Mouse (Mus musculus) neural tube, embryonic 11.5 days (tissue): ENCODE data around the gene Olfr462. TPM values are rescaled to one million over a fixed set of nuclear protein-coding genes. Genes with fewer than 3 reads are reported as not detected.
A peak's percentile ranks its signal among the peaks of the same experiment; 100 is the strongest.

Source experiments
- ATAC-seq: fragments of 200-750 bp; cut with Nextera tagmentation; 2 replicates; pipeline ENCODE4 v1.8.0; 2017; ENCODE audit warnings: moderate number of reproducible peaks, mild to moderate bottlenecking, moderate TSS enrichment, moderate library complexity; ENCODE audit not compliant: insufficient read depth, low FRiP score, low TSS enrichment
- DNase-seq: peaks from one replicate; pipeline ENCODE4 v3.0.0-alpha.2; 2015; ENCODE audit warnings: low spot score
- H3K27ac ChIP-seq: fragments of 300-500 bp; sonication (generic); 2 replicates; pipeline ENCODE4 v1.5.1; 2014; ENCODE audit warnings: low read depth, mild to moderate bottlenecking, low read length
- H3K27me3 ChIP-seq: fragments of 300-500 bp; sonication (generic); 2 replicates; pipeline ENCODE4 v1.6.1; 2014; ENCODE audit warnings: mild to moderate bottlenecking, low read length, mixed read lengths; ENCODE audit not compliant: control insufficient read depth, insufficient read depth
- H3K36me3 ChIP-seq: fragments of 300-500 bp; sonication (generic); 2 replicates; pipeline ENCODE4 v1.6.1; 2014; ENCODE audit warnings: mild to moderate bottlenecking, low read length, moderate library complexity, mixed read lengths; ENCODE audit not compliant: control insufficient read depth, insufficient read depth
- H3K4me1 ChIP-seq: fragments of 300-500 bp; sonication (generic); 2 replicates; pipeline ENCODE4 v1.6.1; 2014; ENCODE audit warnings: low read length, mixed read lengths; ENCODE audit not compliant: control insufficient read depth, insufficient read depth
- H3K4me2 ChIP-seq: fragments of 300-500 bp; sonication (generic); 2 replicates; pipeline ENCODE4 v1.6.1; 2014; ENCODE audit warnings: low read depth, mild to moderate bottlenecking, moderate library complexity
- H3K4me3 ChIP-seq: fragments of 300-500 bp; sonication (generic); 2 replicates; pipeline ENCODE4 v1.5.1; 2014; ENCODE audit warnings: low read depth, low read length
- H3K9ac ChIP-seq: fragments of 300-500 bp; sonication (generic); 2 replicates; pipeline ENCODE4 v1.6.1; 2014; ENCODE audit warnings: mild to moderate bottlenecking, low read length
- H3K9me3 ChIP-seq: fragments of 300-500 bp; sonication (generic); 2 replicates; pipeline ENCODE4 v1.6.1; 2016; ENCODE audit warnings: low read length; ENCODE audit not compliant: control insufficient read depth
- WGBS: fragments of 180-500 bp; shearing (Covaris S2); extraction: QIAGEN DNeasy Blood & Tissue Kit; methylation state at CpG from one replicate; pipeline ENCODE4 v1.1.7; 2014; 5-methylcytosine and 5-hydroxymethylcytosine counted together
- polyA plus RNA-seq: library from polyadenylated mRNA; unstranded; fragments of >200 nt; fragmentation: Nextera tagmentation; extraction: Ambion mirVana; gene quantifications from 2 replicates; pipeline ENCODE4 v1.2.1, GENCODE M21; 2014

Olfr462 gene
- polyA plus RNA-seq, 1 experiment from 2014 or later, result not detected

DNA sequence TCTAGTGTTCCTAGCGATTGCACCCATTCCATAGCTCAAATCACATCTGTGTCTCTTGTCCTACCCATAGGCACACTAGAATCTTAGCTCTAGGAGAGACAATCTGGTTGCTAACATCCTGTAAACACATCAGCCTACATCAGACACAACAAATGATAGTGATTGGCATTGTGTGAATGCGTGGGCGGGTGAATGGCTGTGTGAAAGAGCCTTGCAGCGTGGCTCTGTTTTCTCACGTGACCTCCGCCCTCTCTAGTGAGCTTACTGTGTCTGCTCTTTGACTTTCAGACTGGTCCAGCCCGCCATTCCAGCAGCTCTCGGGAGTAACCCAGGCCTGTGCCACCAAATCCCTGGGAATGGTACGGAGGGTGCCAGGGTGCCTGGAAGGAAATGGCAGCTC is 31.6 kb downstream of the Olfr462 start:
- Histone ChIP-seq H3K4me1 (no peaks in the 10 kb centered on the region), H3K9ac (no peak overlapping the region), H3K9me3 (no peaks in the 10 kb centered on the region), H3K27ac (no peak overlapping the region), H3K4me2 (no peak overlapping the region), H3K27me3 (no peaks in the 10 kb centered on the region), H3K4me3 (no peak overlapping the region), H3K36me3 (no peaks in the 10 kb centered on the region)
- ATAC-seq (no peak), DNase-seq (no peak)
- WGBS, result 77% methylated on average over 9 of the region's 9 CpGs

DNA sequence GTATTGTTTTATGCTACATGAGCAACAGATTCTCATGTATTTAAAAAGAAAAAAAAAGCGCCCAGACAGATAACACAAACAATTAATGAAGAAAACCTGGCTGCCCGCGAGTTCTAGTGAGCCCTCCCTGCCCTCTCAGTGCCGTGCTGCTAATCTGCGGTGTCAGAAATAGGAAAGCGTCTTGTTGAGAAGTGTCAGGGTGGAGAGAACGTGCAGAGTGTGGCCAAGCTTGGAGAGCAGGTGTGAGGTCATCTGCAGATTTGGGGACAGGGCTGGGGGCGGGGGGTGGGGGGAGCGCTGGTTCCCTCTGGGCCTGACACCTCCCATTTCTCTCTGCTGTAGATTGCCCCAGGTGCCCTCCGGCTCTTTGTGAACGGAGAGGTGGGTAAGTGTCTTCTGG is 32.8 kb downstream of the Olfr462 start:
- DNase-seq, result no peak
- no peak for ATAC-seq

DNA sequence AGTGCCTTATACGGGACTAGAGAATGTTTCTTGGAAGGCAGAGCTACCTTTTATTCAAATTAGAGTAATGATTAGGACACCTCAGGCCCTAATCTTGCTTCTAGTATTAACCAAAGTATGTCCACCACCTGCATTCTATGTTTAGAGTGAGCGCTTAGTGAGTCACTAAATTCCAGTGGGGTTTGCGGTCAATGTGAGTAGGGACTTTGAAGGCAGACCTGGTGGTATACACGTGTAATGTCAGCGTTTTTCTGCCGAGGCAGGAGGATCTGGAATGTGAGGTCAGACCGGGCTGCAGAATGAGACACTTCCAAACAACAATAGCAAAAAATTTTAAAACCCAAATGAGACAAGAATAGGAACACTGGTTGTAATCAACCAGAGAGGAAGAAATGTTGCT is 37.5 kb downstream of the Olfr462 start:
- Histone ChIP-seq H3K27ac (no peak overlapping the region), H3K9me3 (no peaks in the 10 kb centered on the region), H3K27me3 (no peaks in the 10 kb centered on the region), H3K4me3 (no peak overlapping the region), H3K4me2 (no peak overlapping the region), H3K36me3 (no peaks in the 10 kb centered on the region), H3K4me1 (peaks cover 4% of the 10 kb centered on the region), H3K9ac (no peak overlapping the region)
- DNase-seq, result no peak
- no peak for ATAC-seq
- 92% methylated on average over 7 of the region's 7 CpGs for WGBS

More for the DNA sequence above, 32.8 kb downstream of the Olfr462 start:
- 92% methylated on average over 11 of the region's 11 CpGs for WGBS
- no peaks in the 10 kb centered on the region for H3K36me3 ChIP-seq
- H3K9me3 ChIP-seq, result no peaks in the 10 kb centered on the region
- H3K27me3 ChIP-seq, result no peaks in the 10 kb centered on the region
- no peak overlapping the region for H3K27ac ChIP-seq
- H3K4me2 ChIP-seq, result no peak overlapping the region
- no peaks in the 10 kb centered on the region for H3K4me1 ChIP-seq
- H3K4me3 ChIP-seq, result no peak overlapping the region
- H3K9ac ChIP-seq, result no peak overlapping the region

DNA sequence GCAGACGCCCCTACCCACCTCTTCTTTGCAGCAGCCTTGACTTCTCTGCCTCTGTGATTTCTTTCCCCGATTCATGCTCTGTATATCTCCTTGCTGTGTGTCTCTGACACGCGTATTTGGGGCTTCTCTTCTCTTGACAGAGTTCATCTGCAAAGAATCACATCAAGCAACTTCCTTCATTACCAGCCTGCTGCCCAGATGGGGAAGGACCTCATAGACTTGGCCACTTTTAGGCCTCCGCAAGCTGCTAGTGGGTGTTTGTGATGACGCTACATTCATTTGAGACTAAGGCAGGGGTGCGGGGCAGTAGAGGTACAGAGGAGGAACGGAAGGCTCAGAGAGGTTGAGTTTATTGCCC is 38.5 kb downstream of the Olfr462 start:
- peak overlapping the region; percentile 69 for H3K9ac ChIP-seq
- H3K9me3 ChIP-seq, result no peaks in the 10 kb centered on the region
- DNase-seq (no peak), ATAC-seq (no peak)
- H3K27ac ChIP-seq, result no peak overlapping the region
- no peaks in the 10 kb centered on the region for H3K36me3 ChIP-seq
- peaks cover 4% of the 10 kb centered on the region for H3K4me1 ChIP-seq
- no peaks in the 10 kb centered on the region for H3K27me3 ChIP-seq
- WGBS, result 42% methylated on average over 8 of the region's 8 CpGs
- H3K4me2 ChIP-seq, result peak overlapping the region; percentile 76
- H3K4me3 ChIP-seq, result peak overlapping the region; percentile 58

DNA sequence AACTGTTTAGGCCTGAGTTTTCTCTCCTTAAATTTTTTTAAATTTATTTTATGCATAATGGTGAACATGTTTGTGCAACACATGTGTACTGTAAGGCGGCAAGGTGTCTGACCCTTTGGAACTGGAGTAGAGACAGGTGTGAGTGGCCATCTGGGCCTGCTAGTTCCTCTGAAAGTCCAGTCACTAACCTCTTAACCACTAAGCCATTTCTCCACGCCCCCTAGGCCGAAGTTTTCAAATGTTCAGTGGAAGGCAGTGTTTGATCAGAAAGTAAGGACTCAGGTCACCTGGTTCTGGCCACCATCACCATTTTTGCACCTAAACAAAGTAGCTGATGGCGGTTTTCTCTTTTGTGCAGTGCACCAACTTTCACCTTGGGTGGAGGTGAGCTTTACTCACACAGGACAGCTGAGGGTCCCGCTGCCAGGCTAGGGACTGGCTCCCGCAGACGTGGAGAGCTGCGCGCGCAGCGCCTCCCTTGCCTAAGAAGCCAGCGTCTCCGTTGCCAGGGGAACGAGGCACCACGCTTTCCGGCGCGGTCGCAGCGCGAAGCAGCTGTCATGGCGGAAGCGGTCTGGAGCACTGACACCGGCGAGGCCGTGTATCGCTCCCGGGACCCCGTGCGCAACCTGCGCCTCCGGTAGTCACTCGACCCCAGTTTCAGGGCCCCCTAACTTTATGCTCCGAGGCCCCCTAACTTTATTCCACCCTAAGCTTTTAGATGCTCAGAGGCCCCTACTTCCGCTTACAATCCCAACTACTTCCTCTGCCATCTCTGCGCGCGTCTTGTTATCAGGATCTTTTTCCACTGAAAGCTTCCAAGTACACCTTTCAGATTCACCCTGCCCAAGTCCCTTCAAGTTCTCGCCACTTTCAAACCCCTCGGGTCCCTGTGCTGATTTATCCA is 39.1 kb downstream of the Olfr462 start, which contains the start of gene Mks1:
Gene Mks1 (plus strand): TSS at position 526 of the 907 bp plus-strand sequence.
- Histone ChIP-seq H3K4me3 (peak within 1 kb of the TSS; percentile 58), H3K9me3 (no peaks in the 10 kb centered on the region), H3K4me2 (peak within 1 kb of the TSS; percentile 76), H3K4me1 (peaks cover 4% of the 10 kb centered on the region), H3K9ac (peak within 1 kb of the TSS; percentile 69), H3K27me3 (no peaks in the 10 kb centered on the region), H3K36me3 (no peaks in the 10 kb centered on the region), H3K27ac (no peak within 1 kb of the TSS)
- DNase-seq (peak; percentile 97), ATAC-seq (peak; percentile 60)
- WGBS, result 6% methylated on average over 40 of the region's 40 CpGs

DNA sequence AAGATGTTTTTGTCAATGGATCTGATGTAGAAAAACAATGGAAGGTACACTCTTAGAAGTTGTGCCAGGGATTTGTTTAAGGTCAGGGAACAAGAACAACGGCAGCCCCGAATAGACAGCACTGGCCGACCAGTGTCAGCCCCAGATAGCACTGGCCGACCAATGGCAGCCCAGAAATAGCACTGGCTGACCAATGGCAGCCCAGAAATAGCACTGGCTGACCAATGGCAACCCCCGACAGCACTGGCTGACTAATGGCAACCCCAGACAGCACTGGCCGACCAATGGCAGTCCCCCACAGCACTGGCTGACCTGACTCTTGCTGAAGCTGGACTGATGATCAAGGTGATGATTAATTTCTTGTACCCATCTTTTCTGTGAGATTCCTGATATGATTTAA is 44.2 kb downstream of the Olfr462 start:
- Histone ChIP-seq H3K4me1 (no peaks in the 10 kb centered on the region; the same call in 1 of the 2 replicates), H3K9ac (no peak overlapping the region), H3K9me3 (no peaks in the 10 kb centered on the region), H3K36me3 (no peaks in the 10 kb centered on the region), H3K4me3 (no peak overlapping the region), H3K27ac (no peak overlapping the region), H3K4me2 (no peak overlapping the region), H3K27me3 (no peaks in the 10 kb centered on the region)
- 75% methylated on average over 6 of the region's 6 CpGs for WGBS
- ATAC-seq (no peak), DNase-seq (peak; percentile 35)

DNA sequence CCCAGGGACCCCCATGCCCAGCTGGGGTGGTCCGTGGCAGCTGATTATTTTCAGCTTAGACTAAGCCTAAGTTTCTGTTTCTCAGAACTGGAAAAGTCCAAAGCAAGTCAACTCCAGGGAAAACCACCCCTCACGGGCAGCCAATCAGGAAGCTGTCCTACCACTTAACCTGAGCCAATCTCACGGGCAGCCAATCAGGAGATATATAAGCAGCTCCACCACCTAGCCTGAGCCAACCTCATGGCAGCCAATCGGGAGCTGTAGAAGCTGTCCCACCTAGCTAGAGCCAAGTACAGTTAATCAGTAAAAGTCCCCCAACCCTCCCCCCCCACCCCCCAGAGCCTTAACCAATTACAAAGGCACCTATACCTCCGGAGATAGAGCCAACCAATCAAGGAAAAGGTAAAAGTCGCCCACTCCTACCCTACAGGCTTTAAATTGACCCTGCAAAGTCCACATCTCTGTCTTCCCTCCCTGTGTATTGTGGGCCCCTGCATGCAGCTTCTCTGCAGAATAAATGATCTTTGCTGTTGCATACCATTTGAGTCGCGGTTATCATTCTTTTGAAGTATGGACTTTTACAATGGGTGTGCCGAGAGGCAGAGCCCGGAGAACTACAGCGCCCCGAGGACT is 45.0 kb downstream of the Olfr462 start:
- Histone ChIP-seq H3K36me3 (no peaks in the 10 kb centered on the region), H3K4me1 (no peaks in the 10 kb centered on the region), H3K4me2 (no peak overlapping the region), H3K9ac (no peak overlapping the region), H3K9me3 (no peaks in the 10 kb centered on the region), H3K4me3 (no peak overlapping the region), H3K27ac (no peak overlapping the region), H3K27me3 (no peaks in the 10 kb centered on the region)
- DNase-seq (no peak), ATAC-seq (no peak)
- WGBS, result 83% methylated on average over 12 of the region's 12 CpGs

DNA sequence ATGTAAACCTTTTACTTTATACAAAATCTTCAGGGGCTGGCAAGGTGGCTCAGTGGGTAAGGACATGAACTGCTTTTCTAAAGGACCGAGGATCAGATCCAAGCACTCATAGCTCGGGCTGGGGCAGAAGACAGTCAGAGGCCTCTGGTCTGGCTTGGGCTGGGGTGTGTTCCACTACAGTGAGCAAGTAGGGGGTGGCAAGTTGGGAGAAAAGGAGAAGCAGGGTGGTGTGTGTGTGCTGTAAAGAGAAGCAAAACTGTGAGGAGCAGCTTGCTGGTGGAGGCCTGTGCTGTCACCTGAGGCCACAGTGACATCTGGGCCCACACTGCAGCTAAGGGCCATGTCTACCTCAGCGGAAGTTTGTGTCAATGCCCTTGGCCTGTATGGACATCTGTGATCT is 50.6 kb downstream of the Olfr462 start:
- no peak for DNase-seq
- no peak for ATAC-seq
- 84% methylated on average over 3 of the region's 3 CpGs for WGBS
- H3K4me1 ChIP-seq, result no peaks in the 10 kb centered on the region
- H3K36me3 ChIP-seq, result no peaks in the 10 kb centered on the region
- no peaks in the 10 kb centered on the region for H3K9me3 ChIP-seq
- no peak overlapping the region for H3K4me2 ChIP-seq
- no peak overlapping the region for H3K27ac ChIP-seq
- no peak overlapping the region for H3K9ac ChIP-seq
- no peak overlapping the region for H3K4me3 ChIP-seq
- H3K27me3 ChIP-seq, result no peaks in the 10 kb centered on the region

DNA sequence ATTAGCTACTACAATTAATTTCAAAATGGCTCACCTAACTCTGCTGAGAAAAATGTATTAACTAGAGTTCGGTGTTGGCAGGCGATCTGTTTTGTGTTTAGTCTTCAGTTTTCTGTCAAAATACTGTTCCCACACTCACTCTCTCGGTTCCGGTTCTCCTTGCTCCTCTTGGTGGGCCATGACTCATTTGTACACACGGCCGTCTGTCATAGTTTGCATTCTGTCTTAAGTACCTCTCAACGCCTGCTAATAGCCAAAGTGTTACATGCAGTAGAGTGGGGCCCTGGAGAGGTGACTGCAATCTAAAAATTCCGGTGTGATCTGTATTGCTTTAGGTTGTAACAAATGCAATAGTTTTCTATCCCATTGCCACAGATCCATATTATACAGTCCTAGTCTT is 51.4 kb downstream of the Olfr462 start:
- no peak overlapping the region for H3K9ac ChIP-seq
- ATAC-seq (no peak), DNase-seq (no peak)
- no peak overlapping the region for H3K4me3 ChIP-seq
- H3K4me1 ChIP-seq, result no peaks in the 10 kb centered on the region
- no peaks in the 10 kb centered on the region for H3K36me3 ChIP-seq
- H3K4me2 ChIP-seq, result no peak overlapping the region
- H3K27me3 ChIP-seq, result no peaks in the 10 kb centered on the region
- no peaks in the 10 kb centered on the region for H3K9me3 ChIP-seq
- H3K27ac ChIP-seq, result no peak overlapping the region
- 87% methylated on average over 8 of the region's 8 CpGs for WGBS
